Mouse (Mus musculus) bone marrow, adult 2 months (tissue): ENCODE results near the gene Helq.

ENCODE experiments used
- CTCF ChIP-seq: fragments of 200-500 bp; IDR thresholded peaks from 2 replicates; pipeline ENCODE4 v1.5.1; 2011; ENCODE audit warnings: low read length, control low read depth; ENCODE audit not compliant: control insufficient read depth, insufficient read depth
- POLR2A ChIP-seq: fragments of 200-500 bp; IDR thresholded peaks from 2 replicates; pipeline ENCODE4 v1.6.1; 2011; ENCODE audit warnings: low read depth, mild to moderate bottlenecking, control low read depth, low read length, borderline replicate concordance; ENCODE audit not compliant: control insufficient read depth

- no peak for TF ChIP-seq CTCF
- no peak for TF ChIP-seq POLR2A
Measured at GRCm38 (mm10) chr5:100847143-100847542, 48.7 kb upstream of the Helq start.
